ENCODE assay signal across 18 mouse cellular contexts in genomic region chr11:118372641-118373040, GRCm38 (mm10). TPM values are rescaled to one million over a fixed set of nuclear protein-coding genes. Genes with fewer than 3 reads are reported as not detected.
DNase-seq lines count a peak whose midpoint lies in the region; ATAC-seq lines count a peak whose summit lies in the region.
"Had no signal": no experiment of that assay in that cellular context is flagged by ENCODE, and none has a peak within 500 bp of the region (broad histone marks: within the 10 kb centered on the region; RNA-seq: fewer than 3 reads in every experiment).

No protein-coding gene starts in this region.

- no peak overlapping the region for H3K4me3 ChIP-seq in limb, embryonic 11.5 days (ENCODE audit: low read depth, low read length)
- H3K4me3 ChIP-seq: forebrain, embryonic 15.5 days; hindbrain, embryonic 12.5 days; liver, embryonic 13.5 days; midbrain, embryonic 10.5 days had no signal

- peaks cover 3% of the 10 kb centered on the region; the same call in 1 of the 2 replicates for H3K4me1 ChIP-seq in limb, embryonic 11.5 days (ENCODE audit: control insufficient read depth, insufficient read depth, low read length)
- H3K4me1 ChIP-seq: forebrain, embryonic 15.5 days; liver, embryonic 13.5 days had no signal

- H3K4me2 ChIP-seq in limb, embryonic 11.5 days (ENCODE audit: low read depth, severe bottlenecking) = no peak overlapping the region
- H3K4me2 ChIP-seq: forebrain, embryonic 15.5 days; hindbrain, embryonic 12.5 days; liver, embryonic 13.5 days had no signal

- DNase-seq in heart, postnatal 4 days = peak; percentile 11
- no peak for DNase-seq in heart, adult 8-10 months (ENCODE audit: low spot score)
- peak; percentile 81 for DNase-seq in ES-CJ7 (ENCODE audit: low read depth, low spot score)
- peak; percentile 29 for DNase-seq in adipocyte (ENCODE audit: low spot score)
- DNase-seq in limb, embryonic 11.5 days (ENCODE audit: low spot score) = no peak
- no peak for DNase-seq in MN1 (ENCODE audit: low spot score)
- DNase-seq in embryo, embryonic 10 days (ENCODE audit: low spot score) = no peak
- DNase-seq in kidney, adult 11 months = no peak
- DNase-seq: cerebellum, postnatal 25 days; gastrocnemius, postnatal 14 days; kidney, postnatal 10 days; liver, embryonic 13.5 days had no signal

- H3K9ac ChIP-seq in limb, embryonic 11.5 days (ENCODE audit: low read length) = peak overlapping the region; percentile 44; the same call in 1 of the 2 replicates
- H3K9ac ChIP-seq: forebrain, embryonic 15.5 days; hindbrain, embryonic 12.5 days; liver, embryonic 13.5 days had no signal

- no peak for ATAC-seq in limb, embryonic 11.5 days (ENCODE audit: insufficient number of reproducible peaks, low FRiP score, low TSS enrichment, low read depth)
- ATAC-seq: activated CD4-positive, CD25-positive, alpha-beta regulatory T cell, adult 4 months; forebrain, embryonic 15.5 days; intestine, embryonic 16.5 days had no signal

- H3K36me3 ChIP-seq in limb, embryonic 11.5 days (ENCODE audit: control insufficient read depth, insufficient read depth, low read length) = no peaks in the 10 kb centered on the region
- H3K36me3 ChIP-seq: forebrain, embryonic 15.5 days; hindbrain, embryonic 12.5 days; liver, embryonic 13.5 days; midbrain, embryonic 10.5 days had no signal

- H3K27me3 ChIP-seq in limb, embryonic 11.5 days (ENCODE audit: control insufficient read depth, insufficient read depth, low read length) = no peaks in the 10 kb centered on the region
- H3K27me3 ChIP-seq: forebrain, embryonic 15.5 days; hindbrain, embryonic 12.5 days had no signal

- no peak overlapping the region for H3K27ac ChIP-seq in limb, embryonic 11.5 days (replicated peaks; ENCODE audit: low read depth, low read length)
- H3K27ac ChIP-seq: forebrain, embryonic 15.5 days; hindbrain, embryonic 12.5 days; liver, embryonic 13.5 days; midbrain, embryonic 10.5 days had no signal

- no peaks in the 10 kb centered on the region for H3K9me3 ChIP-seq in limb, embryonic 11.5 days (ENCODE audit: control insufficient read depth, low read length)
- H3K9me3 ChIP-seq: forebrain, embryonic 15.5 days; hindbrain, embryonic 12.5 days; liver, embryonic 13.5 days; midbrain, embryonic 10.5 days had no signal

- WGBS in limb, embryonic 11.5 days = 61% methylated on average over 7 of the region's 7 CpGs

RNA-seq across cellular contexts. Expression of gene Timp2, which starts 17.1 kb away (rescaled TPM):
- total RNA-seq in heart, postnatal 4 days (2021) = 100 to 1,000 TPM; 206 to 223 TPM
- total RNA-seq in heart, adult 8-10 months (2022) = 10 to 100 TPM; 73.9 to 99.6 (median 87.5) TPM
- polyA plus RNA-seq in limb, embryonic 11.5 days (2014; fragmentation: Nextera tagmentation; extraction: Ambion mirVana) = 64.4 and 68.4 TPM in 2 replicates
- total RNA-seq: MEL had no signal

RNA-seq across cellular contexts. Expression of gene Lgals3bp, which starts 29.3 kb away (rescaled TPM):
- 10 to 100 TPM; 20.2 to 24.4 TPM for total RNA-seq in heart, postnatal 4 days (2021)
- total RNA-seq in heart, adult 8-10 months (2022) = 10 to 100 TPM; 19.7 to 25.8 (median 23.3) TPM
- 3.6 and 4.1 TPM in 2 replicates for polyA plus RNA-seq in limb, embryonic 11.5 days (2014; fragmentation: Nextera tagmentation; extraction: Ambion mirVana)

RNA-seq across cellular contexts. Expression of gene Cep295nl, which starts 30.3 kb away (rescaled TPM):
- 1 to 10 TPM; 1.9 to 2.5 TPM for total RNA-seq in heart, postnatal 4 days (2021)
- total RNA-seq in heart, adult 8-10 months (2022) = 1 to 10 TPM in 1 of 4 experiments, under 1 TPM in 3; 0.82 to 1.0 (median 0.88) TPM
- 0.21 and 0.53 TPM in 2 replicates for polyA plus RNA-seq in limb, embryonic 11.5 days (2014; fragmentation: Nextera tagmentation; extraction: Ambion mirVana)
- total RNA-seq: MEL had no signal
- polyA plus RNA-seq: forebrain, embryonic 15.5 days; liver, embryonic 13.5 days had no signal

RNA-seq across cellular contexts. Expression of gene Cant1, which starts 46.2 kb away (rescaled TPM):
- 10 to 100 TPM; 19.6 to 20.2 TPM for total RNA-seq in heart, postnatal 4 days (2021)
- 10 to 100 TPM; 16.4 to 19.2 (median 16.8) TPM for total RNA-seq in heart, adult 8-10 months (2022)
- polyA plus RNA-seq in limb, embryonic 11.5 days (2014; fragmentation: Nextera tagmentation; extraction: Ambion mirVana) = 23.9 and 27.1 TPM in 2 replicates

RNA-seq across cellular contexts. Expression of gene C1qtnf1, which starts 55.4 kb away (rescaled TPM):
- 10 to 100 TPM; 21.2 to 25.1 TPM for total RNA-seq in heart, postnatal 4 days (2021)
- 10 to 100 TPM; 13.5 to 15.3 (median 13.8) TPM for total RNA-seq in heart, adult 8-10 months (2022)
- polyA plus RNA-seq in limb, embryonic 11.5 days (2014; fragmentation: Nextera tagmentation; extraction: Ambion mirVana) = 3.5 and 4.2 TPM in 2 replicates
- polyA plus RNA-seq: activated CD4-positive, CD25-positive, alpha-beta regulatory T cell, adult 4 months had no signal

Comparison
In these comparisons a context has a peak if more than half of its experiments do, and no peak if none do; other contexts are left out.
1. DNase-seq: peak in heart, postnatal 4 days (single experiment), ES-CJ7 (single experiment) and adipocyte (single experiment); none in heart, adult 8-10 months (single experiment), limb, embryonic 11.5 days (single experiment), MN1 (single experiment), embryo, embryonic 10 days (single experiment) and kidney, adult 11 months (single experiment).